Mouse (Mus musculus) kidney, adult 2 months (tissue): ENCODE measurements at regions not wholly inside any gene's neighbourhood (a gene's known extent, or its start where the extent isn't known, plus 50 kb on each side); places are given as distances from the start of the nearest gene placed in this dataset.

Experiments used
- CTCF ChIP-seq: fragments of 200-500 bp; conservative IDR thresholded peaks from 2 replicates; pipeline ENCODE4 v1.5.1; 2011; ENCODE audit warnings: low read depth, mild to moderate bottlenecking, control low read depth, low read length, moderate library complexity, mixed read lengths; ENCODE audit not compliant: insufficient read depth, insufficient read length
- POLR2A ChIP-seq: fragments of 200-500 bp; IDR thresholded peaks from one replicate; pipeline ENCODE4 v1.6.1; 2011; ENCODE audit warnings: low read depth, low read length, control low read depth

DNA sequence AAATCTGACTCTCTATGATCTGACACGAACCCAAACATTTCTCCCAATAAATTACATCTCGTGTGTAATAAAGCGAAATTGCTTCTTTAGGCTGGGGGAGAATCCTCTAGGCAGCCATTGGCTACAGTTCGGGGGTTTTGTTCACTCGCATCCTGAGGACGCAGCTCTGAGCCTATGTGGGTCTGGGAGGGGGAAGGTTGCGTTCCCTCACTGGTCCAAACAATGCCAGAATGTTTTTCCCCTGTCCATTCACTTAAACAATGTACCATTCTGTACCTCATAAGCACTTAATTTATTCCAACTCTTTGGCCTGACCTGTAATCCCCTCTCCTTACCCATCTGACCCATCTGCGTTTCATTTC lies 308.6 kb downstream of the Spry2 start:
- TF ChIP-seq CTCF (no peak), POLR2A (no peak)
